Comparison of ENCODE assay signal across 7 mouse cellular contexts in the genomic region with DNA sequence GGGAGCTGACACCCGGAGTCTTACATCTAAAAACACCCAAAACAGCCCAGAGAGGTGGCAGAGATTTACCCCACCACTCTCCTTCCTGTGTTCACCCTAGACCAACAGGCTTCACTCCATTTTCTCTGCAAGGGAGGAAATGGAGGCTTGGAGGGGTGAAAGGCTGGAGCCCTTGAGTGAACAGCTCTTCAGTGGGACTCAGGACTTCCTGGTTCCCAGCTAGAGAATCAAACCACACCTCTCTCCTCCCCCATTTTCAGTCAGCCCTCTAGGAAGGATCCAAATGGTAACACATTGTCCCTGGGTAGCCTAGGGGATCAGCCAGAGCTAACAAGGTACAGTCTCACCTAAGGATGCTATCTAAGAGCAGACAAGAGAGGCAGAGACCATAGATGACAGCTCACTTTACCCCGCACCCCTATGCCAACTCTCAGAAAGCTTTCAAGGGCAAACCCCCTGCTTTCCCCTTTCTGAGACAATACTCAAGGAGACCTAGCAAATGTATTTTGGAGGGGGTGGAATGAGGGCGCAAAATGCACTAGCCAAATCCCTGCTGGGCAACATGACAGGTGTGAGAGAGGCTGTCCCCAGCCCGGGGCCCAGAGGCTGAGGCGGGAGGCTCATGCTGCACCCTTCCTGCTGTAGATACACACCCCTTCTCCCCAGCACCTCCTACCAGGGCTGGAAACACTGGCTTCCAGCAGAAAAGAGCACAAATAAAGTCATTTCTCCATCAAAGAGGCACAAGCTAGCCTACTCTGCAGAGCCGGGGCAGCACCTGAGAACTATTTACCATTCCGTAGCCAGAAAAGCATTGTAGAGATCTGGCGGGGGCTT. TPM values are rescaled to one million over a fixed set of nuclear protein-coding genes. Genes with fewer than 3 reads are reported as not detected.
DNase-seq lines count a peak whose midpoint lies in the region; ATAC-seq and TF ChIP-seq lines count a peak whose summit lies in the region.

No protein-coding gene starts in this region.

- WGBS in intestine, postnatal 0 days: 4% methylated on average over 8 of the region's 8 CpGs
- 13% methylated on average over 8 of the region's 8 CpGs for WGBS in midbrain, embryonic 11.5 days

- H3K9me3 ChIP-seq in intestine, postnatal 0 days (ENCODE audit: control insufficient read depth): no peaks in the 10 kb centered on the region
- H3K9me3 ChIP-seq in midbrain, embryonic 11.5 days (ENCODE audit: control insufficient read depth, low read length): no peaks in the 10 kb centered on the region

- H3K4me1 ChIP-seq in intestine, postnatal 0 days (replicated peaks; ENCODE audit: control insufficient read depth, insufficient read depth, low read length): 0 out of 2 replicates have a peak, but pooled peaks cover 7% of the 10 kb centered on the region
- H3K4me1 ChIP-seq in midbrain, embryonic 11.5 days (ENCODE audit: control insufficient read depth, insufficient read depth, low read length): peaks cover 32% of the 10 kb centered on the region

- H3K36me3 ChIP-seq in intestine, postnatal 0 days (ENCODE audit: control insufficient read depth, insufficient read depth): peaks cover 22% of the 10 kb centered on the region
- H3K36me3 ChIP-seq in midbrain, embryonic 11.5 days (ENCODE audit: control insufficient read depth, insufficient read depth, low read length): peaks cover 11% of the 10 kb centered on the region

- H3K4me2 ChIP-seq in intestine, postnatal 0 days (replicated peaks; ENCODE audit: low read depth): peak overlapping the region; percentile 86
- peak overlapping the region; percentile 100 for H3K4me2 ChIP-seq in midbrain, embryonic 11.5 days

- H3K27ac ChIP-seq in intestine, postnatal 0 days (ENCODE audit: low read depth, low read length): 0 out of 2 replicates have a peak overlapping the region, but pooled peaks have one; percentile 8
- no peak overlapping the region; the same call in 1 of the 2 replicates for H3K27ac ChIP-seq in midbrain, embryonic 11.5 days (ENCODE audit: low read depth, low read length)

- peak; percentile 34; the same call in 1 of the 2 replicates for ATAC-seq in erythroblast, adult 5-6 weeks (replicated peaks; ENCODE audit: low FRiP score, poor library complexity, severe bottlenecking)
- no peak for ATAC-seq in intestine, postnatal 0 days
- no peak for ATAC-seq in midbrain, embryonic 11.5 days (ENCODE audit: low FRiP score)

- H3K4me3 ChIP-seq in intestine, postnatal 0 days (ENCODE audit: low read depth, low read length): peak overlapping the region; percentile 87
- H3K4me3 ChIP-seq in midbrain, embryonic 11.5 days (ENCODE audit: low read depth, low read length): peak overlapping the region; percentile 99

- TF ChIP-seq CTCF in intestine, postnatal 0 days (IDR thresholded peaks at IDR 0.05; ENCODE audit: low read depth): no peak

- DNase-seq in thymus, postnatal 14 days: peak; percentile 46
- DNase-seq in thymus, adult 18-20 months: no peak
- peak; percentile 89 for DNase-seq in midbrain, embryonic 11.5 days (ENCODE audit: low spot score, missing footprints)
- DNase-seq in ovary, postnatal 10 days (ENCODE audit: low spot score): no peak
- DNase-seq in ovary, adult 18-20 months (ENCODE audit: low spot score): no peak

- peak overlapping the region; percentile 98 for H3K9ac ChIP-seq in intestine, postnatal 0 days (ENCODE audit: low read depth, low read length)
- peak overlapping the region; percentile 95 for H3K9ac ChIP-seq in midbrain, embryonic 11.5 days (ENCODE audit: low read length)

- no peaks in the 10 kb centered on the region for H3K27me3 ChIP-seq in intestine, postnatal 0 days (replicated peaks; ENCODE audit: control insufficient read depth, insufficient read depth, low read length)
- no peaks in the 10 kb centered on the region for H3K27me3 ChIP-seq in midbrain, embryonic 11.5 days (ENCODE audit: control insufficient read depth, insufficient read depth, low read length)

RNA-seq across cellular contexts. Expression of a gene that starts 1.4 kb away (rescaled TPM):
- total RNA-seq in erythroblast, adult 5-6 weeks (2015; ENCODE audit: low replicate concordance): 23.0 and 28.1 TPM in 2 replicates
- total RNA-seq in erythroblast, adult 5-6 weeks (2017; ENCODE audit: low replicate concordance): 27.9 and 31.8 TPM in 2 replicates
- 5.3 and 6.5 TPM in 2 replicates for polyA plus RNA-seq in intestine, postnatal 0 days (2015; fragmentation: Nextera tagmentation; extraction: Ambion mirVana)
- 13.2 and 13.3 TPM in 2 replicates for polyA plus RNA-seq in midbrain, embryonic 11.5 days (2014; fragmentation: Nextera tagmentation; extraction: Ambion mirVana)

RNA-seq across cellular contexts. Expression of a gene that starts 24.8 kb away (rescaled TPM):
- total RNA-seq in erythroblast, adult 5-6 weeks (2015; ENCODE audit: low replicate concordance): 2.1 TPM in 1 of 2 replicates, not detected in the other
- 0.98 and 1.8 TPM in 2 replicates for total RNA-seq in erythroblast, adult 5-6 weeks (2017; ENCODE audit: low replicate concordance)
- 9.4 and 9.7 TPM in 2 replicates for polyA plus RNA-seq in intestine, postnatal 0 days (2015; fragmentation: Nextera tagmentation; extraction: Ambion mirVana)
- polyA plus RNA-seq in midbrain, embryonic 11.5 days (2014; fragmentation: Nextera tagmentation; extraction: Ambion mirVana): 14.2 and 16.7 TPM in 2 replicates

RNA-seq across cellular contexts. Expression of a gene that starts 28.8 kb away (rescaled TPM):
- not detected in 2 replicates for total RNA-seq in erythroblast, adult 5-6 weeks (2015; ENCODE audit: low replicate concordance)
- total RNA-seq in erythroblast, adult 5-6 weeks (2017; ENCODE audit: low replicate concordance): not detected in 2 replicates
- polyA plus RNA-seq in intestine, postnatal 0 days (2015; fragmentation: Nextera tagmentation; extraction: Ambion mirVana): 0.88 and 0.93 TPM in 2 replicates
- 0.27 and 0.40 TPM in 2 replicates for polyA plus RNA-seq in midbrain, embryonic 11.5 days (2014; fragmentation: Nextera tagmentation; extraction: Ambion mirVana)

RNA-seq across cellular contexts. Expression of a gene that starts 38.2 kb away (rescaled TPM):
- 20.2 and 21.5 TPM in 2 replicates for total RNA-seq in erythroblast, adult 5-6 weeks (2015; ENCODE audit: low replicate concordance)
- 35.1 and 37.9 TPM in 2 replicates for total RNA-seq in erythroblast, adult 5-6 weeks (2017; ENCODE audit: low replicate concordance)
- 67.0 and 67.3 TPM in 2 replicates for polyA plus RNA-seq in intestine, postnatal 0 days (2015; fragmentation: Nextera tagmentation; extraction: Ambion mirVana)
- 69.7 and 81.4 TPM in 2 replicates for polyA plus RNA-seq in midbrain, embryonic 11.5 days (2014; fragmentation: Nextera tagmentation; extraction: Ambion mirVana)

RNA-seq across cellular contexts. Expression of a gene that starts 48.5 kb away (rescaled TPM):
- total RNA-seq in erythroblast, adult 5-6 weeks (2015; ENCODE audit: low replicate concordance): 2.3 and 3.3 TPM in 2 replicates
- 10.6 and 12.8 TPM in 2 replicates for total RNA-seq in erythroblast, adult 5-6 weeks (2017; ENCODE audit: low replicate concordance)
- polyA plus RNA-seq in intestine, postnatal 0 days (2015; fragmentation: Nextera tagmentation; extraction: Ambion mirVana): 27.0 and 30.6 TPM in 2 replicates
- 7.5 and 9.8 TPM in 2 replicates for polyA plus RNA-seq in midbrain, embryonic 11.5 days (2014; fragmentation: Nextera tagmentation; extraction: Ambion mirVana)

Comparison
In these comparisons a context has a peak if more than half of its experiments do, and no peak if none do; other contexts are left out.
1. DNase-seq: peak in thymus, postnatal 14 days (single experiment) and midbrain, embryonic 11.5 days (single experiment); none in thymus, adult 18-20 months (0 of 2), ovary, postnatal 10 days (single experiment) and ovary, adult 18-20 months (single experiment).